ENCODE assay signal across 8 mouse cellular contexts in genomic region chr15:62257955-62258354, GRCm38 (mm10).
DNase-seq lines count a peak whose midpoint lies in the region; ATAC-seq and TF ChIP-seq lines count a peak whose summit lies in the region.

No protein-coding gene starts in this region.

- 0 out of 2 replicates have a peak overlapping the region, but pooled peaks have one; percentile 5 for H3K27ac ChIP-seq in kidney, embryonic 15.5 days
- peak overlapping the region; percentile 78 for H3K27ac ChIP-seq in liver, postnatal 0 days (ENCODE audit: low read depth)

- no peak for TF ChIP-seq CTCF in liver, postnatal 0 days (IDR thresholded peaks at IDR 0.05; ENCODE audit: low read depth)

- H3K4me3 ChIP-seq in kidney, embryonic 15.5 days (replicated peaks), result no peak overlapping the region
- H3K4me3 ChIP-seq in liver, postnatal 0 days (ENCODE audit: low read depth, low read length), result no peak overlapping the region

- peak; percentile 55; the same call in 1 of the 2 replicates for ATAC-seq in frontal cortex, adult (ENCODE audit: low TSS enrichment)
- ATAC-seq in kidney, embryonic 15.5 days (replicated peaks; ENCODE audit: low FRiP score), result peak; percentile 88
- ATAC-seq in liver, postnatal 0 days, result peak; percentile 98

- 0 out of 2 replicates have a peak, but pooled peaks cover 7% of the 10 kb centered on the region for H3K4me1 ChIP-seq in kidney, embryonic 15.5 days
- H3K4me1 ChIP-seq in liver, postnatal 0 days (ENCODE audit: insufficient read depth), result peaks cover 18% of the 10 kb centered on the region

- TF ChIP-seq EP300 in liver, postnatal 0 days (IDR thresholded peaks at IDR 0.05; ENCODE audit: low read depth), result peak; percentile 57

- no peak overlapping the region for H3K9ac ChIP-seq in kidney, embryonic 15.5 days
- H3K9ac ChIP-seq in liver, postnatal 0 days (replicated peaks), result no peak overlapping the region

- no peaks in the 10 kb centered on the region for H3K36me3 ChIP-seq in kidney, embryonic 15.5 days
- no peaks in the 10 kb centered on the region for H3K36me3 ChIP-seq in liver, postnatal 0 days (replicated peaks; ENCODE audit: insufficient read depth, low read length)

- H3K9me3 ChIP-seq in kidney, embryonic 15.5 days (replicated peaks), result no peaks in the 10 kb centered on the region
- no peaks in the 10 kb centered on the region for H3K9me3 ChIP-seq in liver, postnatal 0 days (ENCODE audit: low read length)

- 55% methylated on average over 3 of the region's 3 CpGs for WGBS in kidney, embryonic 15.5 days
- WGBS in liver, postnatal 0 days (ENCODE audit: insufficient replicate concordance), result 56% methylated on average over 3 of the region's 3 CpGs

- no peak overlapping the region for H3K4me2 ChIP-seq in kidney, embryonic 15.5 days
- no peak overlapping the region for H3K4me2 ChIP-seq in liver, postnatal 0 days (ENCODE audit: low read depth, low read length)

- no peaks in the 10 kb centered on the region for H3K27me3 ChIP-seq in kidney, embryonic 15.5 days
- H3K27me3 ChIP-seq in liver, postnatal 0 days (ENCODE audit: insufficient read depth, low read length), result no peaks in the 10 kb centered on the region

- no peak for DNase-seq in frontal cortex, postnatal 25 days (ENCODE audit: low spot score in 2 of 2)
- DNase-seq in embryo, embryonic 10.5 days (ENCODE audit: low spot score), result peak; percentile 56
- DNase-seq in heart, adult 9 months (ENCODE audit: low spot score in 2 of 2), result peak; percentile 64 to 74
- DNase-seq in liver, postnatal 0 days, result peak; percentile 78
- peak; percentile 20 for DNase-seq in retina, adult 2 months (ENCODE audit: low read depth, low spot score)
- no peak for DNase-seq in natural killer cell, adult 2 months (ENCODE audit: low spot score in 2 of 2)

Comparison
In these comparisons a context has a peak if more than half of its experiments do, and no peak if none do; other contexts are left out.
1. DNase-seq: peak in embryo, embryonic 10.5 days (single experiment), heart, adult 9 months (2 of 2), liver, postnatal 0 days (single experiment) and retina, adult 2 months (single experiment); none in frontal cortex, postnatal 25 days (0 of 2) and natural killer cell, adult 2 months (0 of 2).
2. Peak in every context shown above with its lines, with median percentiles within 50 percentile points of each other: ATAC-seq.